Mouse (Mus musculus): ENCODE data around the gene Dpp7.

Gene Dpp7

GRCm38 (mm10) chr2:25365091-25365761 is 9.1 kb upstream of the Dpp7 start, which contains the start of gene Uap1l1:
Gene Uap1l1, minus strand, starts transcription at chr2:25365682.
- peak; percentile 52 for DNase-seq

- DNase-seq: no peak
Measured at GRCm38 (mm10) chr2:25364761-25365090, 8.6 kb upstream of the Dpp7 start.

GRCm38 (mm10) chr2:25364313-25364712 is 8.2 kb upstream of the Dpp7 start:
- no peak for DNase-seq

GRCm38 (mm10) chr2:25363478-25364178 is 7.5 kb upstream of the Dpp7 start:
- no peak for DNase-seq

- DNase-seq: no peak
Measured at GRCm38 (mm10) chr2:25359848-25360247, 3.7 kb upstream of the Dpp7 start.

GRCm38 (mm10) chr2:25355419-25356066 is 616 bp downstream of the Dpp7 start:
- no peak for DNase-seq

- no peak for DNase-seq
Measured at GRCm38 (mm10) chr2:25354211-25354610, 1.9 kb downstream of the Dpp7 start.

GRCm38 (mm10) chr2:25350701-25351100 is 5.5 kb downstream of the Dpp7 start:
- no peak for DNase-seq

- DNase-seq: no peak
Measured at GRCm38 (mm10) chr2:25349499-25349898, 6.7 kb downstream of the Dpp7 start.

- DNase-seq: no peak
Measured at GRCm38 (mm10) chr2:25348162-25348561, 8.0 kb downstream of the Dpp7 start.

- no peak for DNase-seq
Measured at GRCm38 (mm10) chr2:25338303-25338702, 17.9 kb downstream of the Dpp7 start.

GRCm38 (mm10) chr2:25333569-25333968 is 22.6 kb downstream of the Dpp7 start:
- DNase-seq: no peak

- DNase-seq: peak; percentile 99
Measured at GRCm38 (mm10) chr2:25332286-25333160, 23.6 kb downstream of the Dpp7 start, which contains the start of gene Man1b1. Gene Man1b1, plus strand, starts transcription at chr2:25332338.

- DNase-seq: no peak
Measured at GRCm38 (mm10) chr2:25331470-25331869, 24.7 kb downstream of the Dpp7 start.

GRCm38 (mm10) chr2:25328440-25328839 is 27.7 kb downstream of the Dpp7 start:
- DNase-seq: peak; percentile 47

- DNase-seq: no peak
Measured at GRCm38 (mm10) chr2:25326036-25326435, 30.1 kb downstream of the Dpp7 start.

- DNase-seq: no peak
Measured at GRCm38 (mm10) chr2:25320084-25320483, 36.1 kb downstream of the Dpp7 start.

GRCm38 (mm10) chr2:25318971-25319773 is 37.0 kb downstream of the Dpp7 start, which contains the start of gene Grin1:
Gene Grin1, minus strand, starts transcription at chr2:25319187.
- DNase-seq: peak; percentile 88

- DNase-seq: no peak
Measured at GRCm38 (mm10) chr2:25318119-25318966, 37.8 kb downstream of the Dpp7 start.

GRCm38 (mm10) chr2:25311491-25311891 is 44.7 kb downstream of the Dpp7 start:
- DNase-seq: no peak

GRCm38 (mm10) chr2:25310969-25311368 is 45.2 kb downstream of the Dpp7 start:
- DNase-seq: no peak

All from right cerebral cortex, postnatal 4 days (tissue).